Mouse (Mus musculus): Measurements from ENCODE around the gene Wbp4.

GRCm38 (mm10) chr14:79440655-79441054 is 40.7 kb downstream of the Wbp4 start:
- TF ChIP-seq CTCF (IDR thresholded peaks at IDR 0.05; ENCODE audit: borderline replicate concordance, insufficient read depth, low read length): no peak
- no peak for TF ChIP-seq POLR2A (IDR thresholded peaks at IDR 0.05; ENCODE audit: low read depth, low read length)
